Mouse (Mus musculus) T-helper 17 cell (primary cell): ENCODE measurements around the gene Prdm5.

Experiments used
- in situ Hi-C, 2 experiments: fragments of 300-600 bp; cut with MboI, MseI; formaldehyde crosslinking; loops; 1 replicate in 1 of 2; 2 replicates in 1 of 2; pipeline ENCODE4 v1.15.1; 2025; ENCODE audit warnings: high pct_unique_total_duplicates in 2 of 2

Gene Prdm5

GRCm38 (mm10) chr6:65930523-65930922 is 151.7 kb downstream of the Prdm5 start:
- in situ Hi-C loops = no loop called here

- in situ Hi-C loops = no loop called here
These were observed 154.0 kb downstream of the Prdm5 start for GRCm38 (mm10) chr6:65932776-65933175.

- in situ Hi-C loops = no loop called here
These were observed 154.4 kb downstream of the Prdm5 start for GRCm38 (mm10) chr6:65933177-65933576.

- in situ Hi-C loops = no loop called here
These were observed 156.9 kb downstream of the Prdm5 start for GRCm38 (mm10) chr6:65935566-65936281.

GRCm38 (mm10) chr6:65950492-65950891 is 171.7 kb downstream of the Prdm5 start:
- in situ Hi-C loops = no loop called here

GRCm38 (mm10) chr6:65952309-65952708 is 173.5 kb downstream of the Prdm5 start, which contains the start of gene 4930544G11Rik:
Gene 4930544G11Rik, plus strand, starts transcription at chr6:65952609.
- in situ Hi-C loops = no loop called here

GRCm38 (mm10) chr6:65969386-65970111 is 190.8 kb downstream of the Prdm5 start:
- in situ Hi-C loops = no loop called here

- in situ Hi-C loops = no loop called here
These were observed 191.6 kb downstream of the Prdm5 start for GRCm38 (mm10) chr6:65970410-65970809.
